Mouse (Mus musculus) bone marrow macrophage, adult 2 months (primary cell): Measurements from ENCODE around the gene Ccdc137.

Source experiments
- CTCF ChIP-seq: IDR thresholded peaks from 2 replicates; pipeline ENCODE4 v1.5.1; 2012; ENCODE audit warnings: low read depth, mild to moderate bottlenecking, low read length, moderate library complexity
- POLR2A ChIP-seq: IDR thresholded peaks from 2 replicates; pipeline ENCODE4 v1.6.1; 2012; ENCODE audit warnings: mild to moderate bottlenecking, low read depth, low read length, borderline replicate concordance

DNA sequence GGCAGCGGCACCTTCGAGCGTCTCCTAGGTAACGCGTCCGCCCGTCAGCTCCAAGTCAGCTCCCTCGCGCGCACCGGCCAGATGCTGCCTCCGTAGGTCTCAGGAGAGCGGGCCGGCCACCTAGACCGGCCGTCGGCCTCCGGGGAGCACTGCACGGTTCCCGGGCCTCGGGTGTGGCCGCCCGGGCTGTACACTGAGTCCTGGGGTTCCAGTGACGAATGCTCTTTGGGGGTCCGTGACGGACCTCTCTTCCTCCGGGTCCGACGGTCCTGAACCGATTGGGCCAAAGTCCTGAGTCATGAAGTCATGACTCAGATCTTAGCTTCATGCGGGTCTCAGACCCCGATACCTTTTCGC is 9.8 kb downstream of the Ccdc137 start:
- TF ChIP-seq CTCF (no peak), POLR2A (no peak)
